Mouse (Mus musculus): ENCODE measurements around the gene Thap7. TPM values are rescaled to one million over a fixed set of nuclear protein-coding genes. Genes with fewer than 3 reads are reported as not detected.

Gene Thap7
- total RNA-seq, 2 experiments from 2014 or later: 18.7 to 22.5 TPM

GRCm38 (mm10) chr16:17489469-17490111 is 41.3 kb downstream of the Thap7 start, which contains the start of gene Aifm3:
TSS of gene Aifm3 (plus strand) at chr16:17489611.
- no peak for DNase-seq (ENCODE audit: low spot score in 2 of 2)

GRCm38 (mm10) chr16:17488478-17489468 is 42.2 kb downstream of the Thap7 start:
- no peak for DNase-seq (ENCODE audit: low spot score in 2 of 2)

GRCm38 (mm10) chr16:17486505-17486904 is 44.4 kb downstream of the Thap7 start:
- DNase-seq (ENCODE audit: low spot score in 2 of 2): peak in 1 of 2 experiments; percentile 52

- DNase-seq (ENCODE audit: low spot score in 2 of 2): no peak
These were observed 49.5 kb downstream of the Thap7 start for GRCm38 (mm10) chr16:17481465-17481864.

GRCm38 (mm10) chr16:17478331-17478943 is 52.5 kb downstream of the Thap7 start:
- no peak for DNase-seq (ENCODE audit: low spot score in 2 of 2)

Other genes with a start within 250 kb of the Thap7 start
- 1 to 10 TPM in 1 of 2 experiments, under 1 TPM in 1; 0.78 to 1.9 TPM for gene Serpind1, start 199.8 kb downstream of the Thap7 start, total RNA-seq (2021)
- gene Snap29, start 125.2 kb downstream of the Thap7 start, total RNA-seq (2021): 10 to 100 TPM; 14.3 to 15.5 TPM
- gene Pi4ka, start 124.8 kb downstream of the Thap7 start, total RNA-seq (2021): 10 to 100 TPM; 27.9 to 31.4 TPM
- 10 to 100 TPM; 32.4 to 33.1 TPM for gene Crkl, start 79.1 kb downstream of the Thap7 start, total RNA-seq (2021)
- under 1 TPM; 0.54 to 0.75 TPM for gene Aifm3, start 41.5 kb downstream of the Thap7 start, total RNA-seq (2021)
- 10 to 100 TPM; 48.4 to 51.1 TPM for gene Lztr1, start 22.4 kb downstream of the Thap7 start, total RNA-seq (2021)
- gene Lrrc74b, start 30.1 kb upstream of the Thap7 start, total RNA-seq (2021): 1 to 10 TPM; 2.5 to 5.0 TPM
- 1 to 10 TPM; 6.3 to 7.5 TPM for gene P2rx6, start 30.7 kb upstream of the Thap7 start, total RNA-seq (2021)
- gene Slc7a4, start 52.1 kb upstream of the Thap7 start, total RNA-seq (2021): 1 to 10 TPM; 2.3 to 3.5 TPM
- gene Smpd4, start 88.2 kb upstream of the Thap7 start, total RNA-seq (2021): 10 to 100 TPM; 23.5 to 23.9 TPM
- 1 to 10 TPM; 2.7 to 2.8 TPM for gene Ccdc74a, start 115.3 kb upstream of the Thap7 start, total RNA-seq (2021)
- gene Med15, start 201.8 kb upstream of the Thap7 start, total RNA-seq (2021): 10 to 100 TPM; 36.9 to 46.9 TPM
- gene Klhl22, start 228.5 kb upstream of the Thap7 start, total RNA-seq (2021): 10 to 100 TPM; 56.9 to 60.4 TPM

All from gastrocnemius, postnatal 4 days (tissue).